Mouse (Mus musculus): Measurements from ENCODE around the gene Slc16a5.

DNA sequence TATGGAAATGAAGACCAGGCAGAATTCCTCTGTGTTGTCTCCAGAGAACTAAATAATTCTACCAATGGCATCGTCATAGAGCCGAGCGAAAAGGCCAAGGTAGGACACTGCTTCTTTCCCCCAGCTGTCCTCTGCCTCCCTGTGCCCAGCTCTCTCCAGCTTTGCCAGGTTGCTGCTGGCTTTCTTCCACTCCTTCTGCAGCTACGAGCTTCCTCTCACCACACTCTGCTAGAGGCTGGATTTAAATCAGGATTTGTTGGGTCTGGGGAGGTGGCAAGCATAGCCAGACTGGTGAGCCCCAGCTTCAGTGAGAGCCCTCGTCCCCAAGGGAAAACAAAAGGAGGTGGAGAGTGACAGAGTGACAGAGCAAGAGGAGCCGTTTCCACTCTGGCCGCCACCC is 33.0 kb upstream of the Slc16a5 start:
- TF ChIP-seq CTCF (IDR thresholded peaks at IDR 0.05; ENCODE audit: control insufficient read depth, insufficient read depth, low read length) (no peak), POLR2A (IDR thresholded peaks at IDR 0.05; ENCODE audit: borderline replicate concordance, control insufficient read depth, low read depth, low read length) (no peak)
